Mouse (Mus musculus): ENCODE measurements around the gene Bola1.

DNA sequence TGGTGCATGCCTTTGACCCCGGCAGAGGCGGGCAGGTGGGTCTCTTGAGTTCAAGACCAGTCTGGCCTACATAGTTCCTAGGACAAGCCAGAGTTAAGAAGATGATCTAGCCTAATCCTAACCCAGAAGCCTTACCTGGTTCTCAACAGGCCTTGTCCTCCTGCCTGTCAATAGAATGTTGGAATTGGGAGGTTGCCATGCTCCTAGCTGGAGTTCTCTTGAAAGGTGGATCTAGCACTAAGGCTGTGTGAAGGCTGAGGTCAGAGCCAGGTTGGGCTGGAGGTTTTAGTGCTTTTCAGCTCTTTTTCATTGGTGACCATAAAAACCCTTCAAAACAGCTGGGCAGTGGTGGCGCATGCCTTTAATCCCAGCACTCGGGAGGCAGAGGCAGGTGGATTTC lies 41.1 kb downstream of the Bola1 start:
- TF ChIP-seq CHD1 (IDR thresholded peaks at IDR 0.05; ENCODE audit: low read depth, low read length) (no peak), EP300 (IDR thresholded peaks at IDR 0.05; ENCODE audit: low read length) (no peak), CTCF (conservative IDR thresholded peaks at IDR 0.05 in 1 of 2, IDR thresholded peaks at IDR 0.05 in 1 of 2; ENCODE audit: low read depth in 2 of 2, low read length in 2 of 2) (no peak), KAT2A (IDR thresholded peaks at IDR 0.05; ENCODE audit: insufficient replicate concordance, low read length) (no peak), MAX (IDR thresholded peaks at IDR 0.05; ENCODE audit: low read length) (no peak)

All from CH12.LX (cell line).